Mouse (Mus musculus) c-Kit-positive CD71-positive TER-119-negative erythroid progenitor cells, embryonic 14.5 days (primary cell): Measurements from ENCODE around the gene Large1.

ENCODE experiments used
- DNase-seq: peaks from one replicate; pipeline ENCODE4 v3.0.0-alpha.2; 2013; ENCODE audit warnings: low read depth

Large1 gene

GRCm38 (mm10) chr8:72766777-72767176 is 586.6 kb downstream of the Large1 start:
- no peak for DNase-seq

- no peak for DNase-seq
Observed at GRCm38 (mm10) chr8:72765696-72766095, 587.6 kb downstream of the Large1 start.
